Mouse (Mus musculus): Measurements from ENCODE around the gene Midn. TPM values are rescaled to one million over a fixed set of nuclear protein-coding genes. Genes with fewer than 3 reads are reported as not detected.
A peak's percentile ranks its signal among the peaks of the same experiment; 100 is the strongest.

Gene Midn
- total RNA-seq, 2 experiments from 2014 or later = 99.9 to 117 TPM

GRCm38 (mm10) chr10:80123932-80124562 is 24.0 kb upstream of the Midn start:
- intact Hi-C loops (cut with DNase I) = loop anchor here (2.0 kb wide), 1 partner anchor 15 kb away; the partner anchor contains the start of gene Atp5d

GRCm38 (mm10) chr10:80127920-80128319 is 20.2 kb upstream of the Midn start:
- intact Hi-C loops (cut with DNase I) = loop anchor here (5.0 kb wide), 1 partner anchor 161 kb away; no protein-coding TSS in a partner anchor

More at GRCm38 (mm10) chr10:80123932-80124562, 24.0 kb upstream of the Midn start:
- DNase-seq = no peak

GRCm38 (mm10) chr10:80129846-80130245 is 18.2 kb upstream of the Midn start:
- no peak for DNase-seq
- intact Hi-C loops (cut with DNase I) = loop anchor here (5.0 kb wide), 1 partner anchor 163 kb away; no protein-coding TSS in a partner anchor

More at GRCm38 (mm10) chr10:80127920-80128319, 20.2 kb upstream of the Midn start:
- no peak for DNase-seq

GRCm38 (mm10) chr10:80130403-80131031 is 17.6 kb upstream of the Midn start:
- DNase-seq = no peak
- intact Hi-C loops (cut with DNase I) = no loop called here

- intact Hi-C loops (cut with DNase I) = no loop called here
- DNase-seq = no peak
Observed at GRCm38 (mm10) chr10:80131316-80131951, 16.6 kb upstream of the Midn start.

- intact Hi-C loops (cut with DNase I) = no loop called here
- DNase-seq = no peak
Observed at GRCm38 (mm10) chr10:80131952-80132350, 16.1 kb upstream of the Midn start.

- intact Hi-C loops (cut with DNase I) = no loop called here
- DNase-seq = peak; percentile 56 to 64
Observed at GRCm38 (mm10) chr10:80133226-80133849, 14.7 kb upstream of the Midn start.

GRCm38 (mm10) chr10:80134421-80134820 is 13.7 kb upstream of the Midn start:
- intact Hi-C loops (cut with DNase I) = no loop called here
- no peak for DNase-seq

- DNase-seq = no peak
- intact Hi-C loops (cut with DNase I) = no loop called here
Observed at GRCm38 (mm10) chr10:80135161-80135560, 12.9 kb upstream of the Midn start.

- DNase-seq = no peak
- intact Hi-C loops (cut with DNase I) = no loop called here
Observed at GRCm38 (mm10) chr10:80135641-80136040, 12.4 kb upstream of the Midn start.

GRCm38 (mm10) chr10:80136179-80136951 is 11.7 kb upstream of the Midn start:
- intact Hi-C loops (cut with DNase I) = no loop called here
- DNase-seq = no peak

- intact Hi-C loops (cut with DNase I) = no loop called here
- no peak for DNase-seq
Observed at GRCm38 (mm10) chr10:80136952-80137625, 11.0 kb upstream of the Midn start.

GRCm38 (mm10) chr10:80137626-80138552 is 10.2 kb upstream of the Midn start:
- no peak for DNase-seq
- intact Hi-C loops (cut with DNase I) = loop anchor here (2.0 kb wide), 1 partner anchor 13 kb away; no protein-coding TSS in a partner anchor

- intact Hi-C loops (cut with DNase I) = loop anchor here (2.0 kb wide), 1 partner anchor 14 kb away; no protein-coding TSS in a partner anchor
- peak; percentile 58 to 69 for DNase-seq
Observed at GRCm38 (mm10) chr10:80138553-80139438, 9.3 kb upstream of the Midn start, which contains the start of gene Atp5d. Atp5d (plus strand) TSS chr10:80138632.

- intact Hi-C loops (cut with DNase I) = loop anchor here (2.0 kb wide), 1 partner anchor 15 kb away; no protein-coding TSS in a partner anchor
- no peak for DNase-seq
Observed at GRCm38 (mm10) chr10:80139439-80139775, 8.7 kb upstream of the Midn start.

- intact Hi-C loops (cut with DNase I) = loop anchor here (2.0 kb wide), 2 partner anchors 15 to 155 kb away; partner anchors contain the start of gene Tmem259
- no peak for DNase-seq
Observed at GRCm38 (mm10) chr10:80139975-80140665, 8.0 kb upstream of the Midn start.

GRCm38 (mm10) chr10:80140666-80141035 is 7.4 kb upstream of the Midn start, which contains the start of gene Cbarp:
Cbarp (minus strand) TSS chr10:80140835.
- DNase-seq = no peak
- intact Hi-C loops (cut with DNase I) = loop anchor here (2.0 kb wide), 1 partner anchor 156 kb away; the partner anchor contains the start of gene Tmem259

Measured in heart, postnatal 36 days (tissue).